Mouse (Mus musculus) lung, adult 2 months (tissue): ENCODE measurements around the gene Ppil2. TPM values are rescaled to one million over a fixed set of nuclear protein-coding genes. Genes with fewer than 3 reads are reported as not detected.

Source experiments
- DNase-seq: peaks from one replicate; pipeline ENCODE4 v3.0.0; 2022
- H3K4me1 ChIP-seq: fragments of 200-500 bp; 2 replicates; pipeline ENCODE4 v1.6.1; 2011; ENCODE audit warnings: low read length; ENCODE audit not compliant: control insufficient read depth, insufficient read depth
- H3K4me3 ChIP-seq: fragments of 200-500 bp; replicated peaks from 2 replicates; pipeline ENCODE3; 2011; ENCODE audit warnings: low read depth, mild to moderate bottlenecking, control low read depth, low read length; ENCODE audit errors: extremely low read depth
- CTCF ChIP-seq: fragments of 200-500 bp; IDR thresholded peaks from 2 replicates; pipeline ENCODE4 v1.5.1; 2011; ENCODE audit warnings: mild to moderate bottlenecking, low read length, control low read depth; ENCODE audit not compliant: insufficient read depth
- POLR2A ChIP-seq: fragments of 200-500 bp; IDR thresholded peaks from 2 replicates; pipeline ENCODE4 v1.6.1; 2011; ENCODE audit warnings: low read depth, mild to moderate bottlenecking, control low read depth, low read length, borderline replicate concordance; ENCODE audit errors: extremely low read depth
- WGBS: fragments of 180-500 bp; shearing (Covaris S2); methylation state at CpG from one replicate; pipeline ENCODE4 v1.1.7; 2018; 5-methylcytosine and 5-hydroxymethylcytosine counted together
- polyA plus RNA-seq: library from polyadenylated mRNA; depleted of rRNA; stranded (reverse); fragments of >200 nt; gene quantifications from 2 replicates; pipeline ENCODE4 v1.2.3, GENCODE M21; 2012

Gene Ppil2
- polyA plus RNA-seq, 1 experiment: 74.0 TPM

DNA sequence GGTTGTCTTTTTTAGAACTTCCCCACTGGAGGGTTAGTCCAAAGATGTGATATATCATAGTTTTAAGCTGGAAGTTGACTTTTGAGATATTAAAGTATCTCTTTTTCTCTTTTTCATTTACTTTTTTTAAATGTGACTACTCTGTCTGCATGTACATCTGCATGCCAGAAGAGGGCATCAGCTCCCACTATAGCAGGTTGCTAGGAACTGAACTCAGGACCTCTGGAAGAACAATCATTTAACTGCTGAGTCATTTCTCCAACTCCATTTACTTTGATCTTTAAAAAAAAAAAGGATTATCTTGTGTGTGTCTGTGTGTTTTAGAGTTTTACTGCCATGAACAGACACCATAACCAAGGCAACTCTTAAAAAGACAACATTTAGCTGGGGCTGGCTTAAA lies 34.2 kb downstream of the Ppil2 start:
- Histone ChIP-seq H3K4me1 (no peaks in the 10 kb centered on the region), H3K4me3 (no peak overlapping the region)
- DNase-seq: no peak
- TF ChIP-seq CTCF: no peak
- no peak for TF ChIP-seq POLR2A

GRCm38 (mm10) chr16:17076301-17076700 lies 34.8 kb downstream of the Ppil2 start:
- 87% methylated on average over 2 of the region's 2 CpGs for WGBS
- no peak for TF ChIP-seq CTCF
- no peak for TF ChIP-seq POLR2A
- Histone ChIP-seq H3K4me3 (no peak overlapping the region), H3K4me1 (no peaks in the 10 kb centered on the region)
- DNase-seq: no peak

DNA sequence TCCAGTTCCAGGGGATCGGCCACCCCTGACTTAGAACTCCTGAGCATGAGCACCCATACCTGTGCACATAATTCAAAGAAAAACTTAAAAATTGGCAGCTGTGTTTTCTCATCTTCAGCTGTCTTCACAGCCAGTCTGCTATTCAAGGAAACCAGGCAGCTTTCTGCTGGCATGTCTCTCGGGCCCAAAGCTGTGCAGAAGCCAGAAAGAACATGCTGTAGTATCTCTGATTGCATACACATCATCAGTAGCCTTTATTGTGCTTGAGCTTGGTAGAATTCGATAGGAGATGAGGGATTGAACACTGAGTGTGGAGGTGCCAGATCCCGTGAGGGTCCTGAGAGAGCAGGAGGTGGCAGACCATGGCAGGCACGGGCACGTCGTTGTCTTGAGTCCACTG lies 38.1 kb downstream of the Ppil2 start:
- 92% methylated on average over 7 of the region's 7 CpGs for WGBS
- H3K4me1 ChIP-seq: no peaks in the 10 kb centered on the region
- DNase-seq: no peak
- no peak for TF ChIP-seq POLR2A
- no peak for TF ChIP-seq CTCF
- no peak overlapping the region for H3K4me3 ChIP-seq

DNA sequence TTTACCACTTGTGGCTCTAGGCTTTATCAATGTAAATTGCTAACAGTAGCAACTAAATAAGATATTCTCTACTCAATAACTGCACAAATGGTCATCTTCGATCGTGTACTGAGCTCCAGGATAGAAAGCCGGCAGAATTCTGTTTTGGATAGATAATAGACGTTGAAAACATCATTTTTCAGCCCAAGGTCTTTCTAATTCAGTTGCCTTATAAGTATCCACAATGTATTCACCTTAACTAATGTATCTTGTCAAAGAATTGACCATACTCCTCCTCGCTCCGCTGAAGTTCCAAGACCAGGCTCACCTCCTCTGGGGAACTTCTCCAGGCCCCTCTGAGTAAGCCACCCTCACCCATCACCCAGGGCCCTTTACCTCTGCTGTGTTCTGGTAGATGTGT lies 40.3 kb downstream of the Ppil2 start:
- Histone ChIP-seq H3K4me1 (no peaks in the 10 kb centered on the region), H3K4me3 (no peak overlapping the region)
- TF ChIP-seq POLR2A (no peak), CTCF (no peak)
- no peak for DNase-seq
- 34% methylated on average over 6 of the region's 6 CpGs for WGBS

GRCm38 (mm10) chr16:17069511-17070443 lies 41.3 kb downstream of the Ppil2 start, which contains the start of gene Ypel1:
Ypel1 (plus strand) TSS chr16:17069696.
- peak; percentile 37; the same call in 1 of the 2 replicates for TF ChIP-seq POLR2A
- no peak for TF ChIP-seq CTCF
- DNase-seq: peak; percentile 85
- H3K4me1 ChIP-seq: no peaks in the 10 kb centered on the region
- WGBS: under 1% methylated on average over 76 of the region's 76 CpGs
- H3K4me3 ChIP-seq: peak within 1 kb of the TSS; percentile 86

DNA sequence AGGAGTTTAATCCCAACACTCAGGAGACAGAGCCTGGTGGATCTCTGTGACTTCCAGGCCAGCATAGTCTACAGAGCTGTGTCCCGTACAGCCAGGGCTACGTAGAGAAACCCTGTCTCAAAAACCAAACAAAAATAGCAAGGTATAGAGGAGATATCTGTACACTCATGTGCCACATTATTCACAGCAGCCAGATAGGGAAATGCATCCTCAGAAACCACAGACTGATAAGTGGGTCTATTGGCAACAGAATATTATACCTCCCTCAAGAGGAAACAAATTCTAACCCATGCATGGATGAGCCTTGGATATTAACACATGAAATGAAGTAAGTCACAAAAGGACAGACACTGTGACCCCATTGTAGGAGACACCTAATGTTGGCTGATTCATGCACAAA lies 43.5 kb downstream of the Ppil2 start:
- DNase-seq: no peak
- H3K4me1 ChIP-seq: no peaks in the 10 kb centered on the region
- H3K4me3 ChIP-seq: no peak overlapping the region
- no peak for TF ChIP-seq CTCF
- no peak for TF ChIP-seq POLR2A
- 85% methylated on average over 2 of the region's 2 CpGs for WGBS

DNA sequence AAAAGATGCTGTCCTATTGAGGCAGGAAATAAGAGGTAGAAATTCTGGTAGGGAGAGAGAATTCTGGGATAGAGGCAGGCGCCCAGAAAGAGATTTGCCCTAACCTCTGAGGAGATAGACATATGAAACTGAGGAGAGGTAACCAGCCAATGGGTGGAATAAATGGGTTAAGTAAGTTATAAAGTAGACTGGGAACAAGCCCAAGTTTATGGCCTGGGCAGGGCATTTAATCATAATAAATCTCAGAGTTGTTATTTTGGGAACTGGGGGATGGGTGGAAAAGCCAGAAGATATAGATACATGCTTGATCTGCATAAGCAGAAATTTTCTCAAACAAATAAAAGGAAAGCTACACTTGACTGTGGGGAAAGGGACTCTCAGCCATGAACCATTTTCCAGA lies 48.7 kb downstream of the Ppil2 start:
- WGBS: 51% methylated on average over 1 of the region's 1 CpGs
- Histone ChIP-seq H3K4me1 (no peaks in the 10 kb centered on the region), H3K4me3 (no peak overlapping the region)
- no peak for DNase-seq
- no peak for TF ChIP-seq CTCF
- no peak for TF ChIP-seq POLR2A

DNA sequence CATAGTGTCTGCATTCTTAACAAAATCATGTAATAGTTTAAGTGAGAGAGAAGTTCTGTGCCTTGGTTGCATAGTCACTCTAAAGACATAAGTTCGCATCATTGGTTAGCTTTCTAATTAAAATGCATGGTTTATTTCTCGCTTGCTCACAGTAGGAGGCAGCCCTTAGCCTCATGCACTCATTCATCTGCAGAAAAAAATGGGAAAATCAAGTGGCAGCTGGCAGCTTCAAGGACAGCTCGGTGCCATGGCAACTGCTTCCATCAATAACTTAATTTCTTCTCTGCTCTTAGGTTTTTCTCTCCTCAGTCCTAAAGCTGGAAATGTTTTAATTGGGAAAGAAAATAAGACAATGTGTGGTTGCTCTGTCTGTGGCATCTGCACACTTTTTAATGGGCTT lies 55.5 kb downstream of the Ppil2 start:
- H3K4me3 ChIP-seq: no peak overlapping the region
- TF ChIP-seq POLR2A (no peak), CTCF (no peak)
- WGBS: 84% methylated on average over 3 of the region's 3 CpGs
- H3K4me1 ChIP-seq: no peaks in the 10 kb centered on the region
- DNase-seq: no peak

DNA sequence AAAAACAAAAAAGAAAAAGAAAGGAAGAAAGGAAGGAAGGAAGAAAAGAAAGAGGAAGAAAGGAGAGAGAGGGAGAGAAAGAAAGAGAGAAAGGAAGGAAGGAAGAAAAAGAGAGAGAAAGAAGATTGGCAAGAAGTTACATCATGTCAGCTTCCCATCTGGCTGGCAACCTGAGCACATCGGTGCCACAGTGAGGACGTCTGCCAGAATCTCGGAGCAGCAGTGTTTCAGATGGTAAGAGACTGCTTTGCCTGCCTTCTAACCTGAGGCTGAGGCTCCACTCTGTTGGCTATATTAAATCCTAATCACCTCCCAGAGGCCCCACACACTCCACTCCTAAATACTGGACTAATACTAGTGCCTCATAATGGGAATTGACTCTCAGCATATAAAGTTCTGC lies 57.2 kb downstream of the Ppil2 start:
- whole genome bisulfite sequencing: 56% methylated on average over 3 of the region's 3 CpGs
- Histone ChIP-seq H3K4me3 (no peak overlapping the region), H3K4me1 (no peaks in the 10 kb centered on the region)
- DNase-seq: no peak
- no peak for TF ChIP-seq CTCF
- no peak for TF ChIP-seq POLR2A

- Histone ChIP-seq H3K4me3 (no peak overlapping the region), H3K4me1 (no peaks in the 10 kb centered on the region)
- TF ChIP-seq POLR2A (no peak), CTCF (no peak)
- 69% methylated on average over 7 of the region's 7 CpGs for WGBS
- DNase-seq: no peak
Measured at GRCm38 (mm10) chr16:17052087-17052486, 59.0 kb downstream of the Ppil2 start.
